Mouse (Mus musculus) ES-E14 (cell line): Measurements from ENCODE around the gene Arl6ip5. TPM values are rescaled to one million over a fixed set of nuclear protein-coding genes. Genes with fewer than 3 reads are reported as not detected.

Source experiments
- DNase-seq: peaks from one replicate; pipeline ENCODE4 v3.0.0-alpha.2; 2013; ENCODE audit warnings: low read depth, low spot score
- H3K27ac ChIP-seq: 2 replicates; pipeline ENCODE4 v1.5.1; 2012; ENCODE audit warnings: low read depth, mild to moderate bottlenecking, low read length, moderate library complexity, mixed read lengths; ENCODE audit not compliant: poor library complexity, insufficient read depth, severe bottlenecking
- H3K36me3 ChIP-seq: 2 replicates; pipeline ENCODE4 v1.6.1; 2012; ENCODE audit warnings: mild to moderate bottlenecking, low read length, moderate library complexity, mixed read lengths; ENCODE audit not compliant: control insufficient read depth, poor library complexity, insufficient read depth, severe bottlenecking
- H3K4me1 ChIP-seq, 2 experiments: fragments of 150-350 bp in 1 of 2; sonication (generic) in 1 of 2; 2 replicates each; pipeline ENCODE4 v1.6.1; 2012; ENCODE audit warnings: low read length in 2 of 2, mild to moderate bottlenecking in 1 of 2, mixed read lengths in 1 of 2; ENCODE audit not compliant: control insufficient read depth in 2 of 2, insufficient read depth in 2 of 2, poor library complexity in 1 of 2
- H3K4me3 ChIP-seq, 2 experiments: fragments of 150-350 bp in 1 of 2; sonication (generic) in 1 of 2; 2 replicates each; pipeline ENCODE4 v1.5.1; 2012; ENCODE audit warnings: low read length in 2 of 2, low read depth in 1 of 2, mild to moderate bottlenecking in 1 of 2, mixed read lengths in 1 of 2; ENCODE audit not compliant: insufficient read depth in 1 of 2, poor library complexity in 1 of 2, severe bottlenecking in 1 of 2
- H3K9ac ChIP-seq: 2 replicates; pipeline ENCODE4 v1.6.1; 2012; ENCODE audit warnings: low read depth, mild to moderate bottlenecking, low read length, mixed read lengths; ENCODE audit not compliant: poor library complexity, insufficient read depth, severe bottlenecking
- H3K9me3 ChIP-seq: fragments of 150-350 bp; sonication (generic); 2 replicates; pipeline ENCODE4 v1.6.1; 2012; ENCODE audit warnings: low read depth, mild to moderate bottlenecking, low read length; ENCODE audit not compliant: control insufficient read depth, insufficient read depth
- CHD2 ChIP-seq: IDR thresholded peaks from 2 replicates; pipeline ENCODE4 v1.6.1; 2014; ENCODE audit warnings: mild to moderate bottlenecking, low read depth, low read length, inconsistent platforms
- HCFC1 ChIP-seq: IDR thresholded peaks from 2 replicates; pipeline ENCODE4 v1.6.1; 2012; ENCODE audit warnings: low read length, inconsistent platforms, borderline replicate concordance; ENCODE audit not compliant: insufficient read depth
- MAFK ChIP-seq: IDR thresholded peaks from 2 replicates; pipeline ENCODE4 v1.6.1; 2014; ENCODE audit warnings: mild to moderate bottlenecking, low read depth, low read length, inconsistent platforms; ENCODE audit not compliant: insufficient read depth
- ZC3H11A ChIP-seq: IDR thresholded peaks from 2 replicates; pipeline ENCODE4 v1.6.1; 2012; ENCODE audit warnings: low read depth, mild to moderate bottlenecking, inconsistent platforms, low read length, borderline replicate concordance
- ZNF384 ChIP-seq: IDR thresholded peaks from 2 replicates; pipeline ENCODE4 v1.6.1; 2012; ENCODE audit warnings: low read depth, low read length, inconsistent platforms
- in situ Hi-C, 2 experiments: fragments of 600-800 bp; cut with MboI; formaldehyde crosslinking; loops; one replicate each; pipeline ENCODE4 v1.15.1; 2025; ENCODE audit warnings: low sequenced_read_pairs in 2 of 2, inconsistent platforms in 1 of 2; ENCODE audit not compliant: unreplicated experiment in 2 of 2
- total RNA-seq: library from RNA; depleted of rRNA; stranded (reverse); fragments of 300-350 nt; gene quantifications from 2 replicates; pipeline ENCODE4 v1.2.3, GENCODE M21; 2012

The Arl6ip5 gene
- total RNA-seq, 1 experiment: 46.5 TPM

DNA sequence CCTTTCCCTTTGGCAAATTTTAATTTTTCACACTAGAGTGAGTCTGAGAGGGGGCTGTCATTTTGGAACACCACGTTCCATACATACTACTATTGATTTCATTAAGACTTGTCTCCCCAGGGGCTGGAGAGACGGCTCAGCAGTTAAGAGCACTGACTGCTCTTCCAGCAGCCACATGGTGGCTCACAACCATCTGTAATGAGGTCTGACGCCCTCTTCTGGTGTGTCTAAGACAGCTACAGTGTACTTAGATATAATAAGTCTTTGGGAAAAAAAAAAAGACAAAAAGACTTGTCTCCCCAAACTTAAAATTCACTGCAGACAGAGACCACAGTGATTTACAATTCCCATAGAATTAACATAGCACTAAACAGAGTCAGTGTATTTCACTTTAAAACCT lies 10.1 kb upstream of the Arl6ip5 start:
- in situ Hi-C loops: no loop called here
- no peak for DNase-seq
- Histone ChIP-seq H3K36me3 (peaks cover 6% of the 10 kb centered on the region; the same call in 1 of the 2 replicates), H3K4me3 (no peak overlapping the region), H3K9me3 (no peaks in the 10 kb centered on the region), H3K4me1 (peaks cover 0 to 2% of the 10 kb centered on the region in 2 experiments; a peak in 1 of 4 replicates), H3K9ac (no peak overlapping the region), H3K27ac (no peak overlapping the region)
- no peak for TF ChIP-seq ZNF384

DNA sequence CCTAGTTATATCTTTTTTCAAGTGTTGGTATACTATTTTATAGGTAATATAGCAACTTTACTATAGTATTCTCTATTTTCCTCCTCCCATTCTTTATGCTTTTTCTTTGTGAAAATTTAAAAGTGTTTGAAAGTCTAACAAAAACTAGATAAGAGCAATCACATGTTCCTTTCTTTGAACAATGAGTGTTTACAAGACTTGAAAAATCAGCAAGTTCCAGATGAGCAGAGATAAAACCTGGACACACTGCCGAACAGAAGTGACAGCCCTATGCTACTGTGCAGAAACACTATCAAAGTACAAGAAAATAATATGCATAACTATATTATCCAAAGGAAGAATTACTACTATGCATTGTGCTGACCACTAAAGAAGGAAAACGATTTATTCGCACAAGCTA lies 8.0 kb upstream of the Arl6ip5 start:
- no peak overlapping the region for H3K27ac ChIP-seq
- H3K9ac ChIP-seq: no peak overlapping the region
- peaks cover 5% of the 10 kb centered on the region; the same call in 1 of the 2 replicates for H3K36me3 ChIP-seq
- in situ Hi-C loops: no loop called here
- no peak for DNase-seq
- H3K9me3 ChIP-seq: no peaks in the 10 kb centered on the region
- no peak for TF ChIP-seq CHD2
- TF ChIP-seq ZNF384: no peak
- no peak for TF ChIP-seq MAFK
- TF ChIP-seq ZC3H11A: no peak
- no peak for TF ChIP-seq HCFC1
- no peak overlapping the region for H3K4me3 ChIP-seq
- H3K4me1 ChIP-seq: peaks cover 2% of the 10 kb centered on the region in 2 experiments; a peak in 1 of 4 replicates

DNA sequence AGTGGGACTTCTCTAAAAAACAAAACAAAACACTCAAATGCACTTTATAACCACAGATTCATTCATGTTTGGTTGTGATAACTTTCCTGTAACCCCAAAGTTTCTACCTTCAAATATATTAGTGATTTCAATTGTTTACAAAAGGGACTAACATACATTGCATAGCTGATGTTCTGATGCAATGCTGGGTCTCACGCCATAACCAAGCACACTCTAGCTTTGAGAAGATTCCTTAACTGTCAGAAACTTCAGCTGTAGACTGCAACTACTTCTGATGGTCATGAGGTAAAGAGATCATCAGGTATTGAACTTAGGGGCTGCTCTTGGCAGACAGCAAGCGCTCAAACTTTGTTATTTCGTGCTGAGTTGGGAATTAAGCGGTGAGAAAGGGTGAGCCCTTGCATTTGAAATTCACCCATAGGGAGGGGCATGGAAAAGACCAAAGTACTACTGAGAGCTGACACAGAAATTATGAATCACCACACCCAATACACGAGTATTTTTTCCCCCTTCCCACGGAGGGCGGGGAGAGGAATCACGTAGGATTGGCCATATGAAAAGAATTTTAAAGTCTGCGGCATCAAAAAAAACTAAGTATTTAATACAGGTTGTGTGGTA lies 6.1 kb upstream of the Arl6ip5 start:
- DNase-seq: no peak
- Histone ChIP-seq H3K36me3 (peaks cover 3% of the 10 kb centered on the region; the same call in 1 of the 2 replicates), H3K27ac (peak overlapping the region; percentile 94; the same call in 1 of the 2 replicates), H3K9ac (peak overlapping the region; percentile 100; the same call in 1 of the 2 replicates), H3K4me3 (peak overlapping the region; percentile 98 to 100), H3K4me1 (peaks cover 2% of the 10 kb centered on the region in 2 experiments; a peak in 2 of 4 replicates), H3K9me3 (no peaks in the 10 kb centered on the region)
- TF ChIP-seq ZC3H11A: no peak
- no peak for TF ChIP-seq ZNF384
- no peak for TF ChIP-seq HCFC1
- no peak for TF ChIP-seq CHD2
- no peak for TF ChIP-seq MAFK
- in situ Hi-C loops: no loop called here

DNA sequence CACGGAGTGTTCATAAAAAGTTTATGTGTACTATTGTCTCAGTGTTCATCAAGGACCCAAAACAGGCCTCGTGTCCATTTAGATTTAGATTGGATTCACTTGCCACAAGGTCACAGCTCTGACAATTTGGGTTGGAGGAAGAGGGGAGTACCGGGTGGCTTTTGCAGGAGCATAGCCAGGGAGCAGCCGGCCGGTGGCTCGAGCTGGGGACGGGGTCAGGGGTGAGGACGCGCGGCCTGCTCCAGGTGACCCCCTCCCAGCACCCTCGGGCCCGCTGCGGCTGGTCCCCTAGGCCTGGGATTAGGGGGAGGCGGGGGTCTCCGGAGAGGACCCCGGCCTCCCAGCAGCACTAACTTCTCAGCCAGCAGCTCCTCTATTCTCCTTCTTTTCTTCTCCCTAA lies 5.5 kb upstream of the Arl6ip5 start:
- in situ Hi-C loops: no loop called here
- H3K27ac ChIP-seq: peak overlapping the region; percentile 94
- H3K9ac ChIP-seq: peak overlapping the region; percentile 100
- no peak for TF ChIP-seq MAFK
- no peak for TF ChIP-seq HCFC1
- H3K9me3 ChIP-seq: no peaks in the 10 kb centered on the region
- H3K4me1 ChIP-seq: peaks cover 2 to 3% of the 10 kb centered on the region in 2 experiments; a peak in 2 of 4 replicates
- H3K4me3 ChIP-seq: peak overlapping the region; percentile 98 to 100
- H3K36me3 ChIP-seq: peaks cover 3% of the 10 kb centered on the region; the same call in 1 of the 2 replicates
- DNase-seq: no peak

DNA sequence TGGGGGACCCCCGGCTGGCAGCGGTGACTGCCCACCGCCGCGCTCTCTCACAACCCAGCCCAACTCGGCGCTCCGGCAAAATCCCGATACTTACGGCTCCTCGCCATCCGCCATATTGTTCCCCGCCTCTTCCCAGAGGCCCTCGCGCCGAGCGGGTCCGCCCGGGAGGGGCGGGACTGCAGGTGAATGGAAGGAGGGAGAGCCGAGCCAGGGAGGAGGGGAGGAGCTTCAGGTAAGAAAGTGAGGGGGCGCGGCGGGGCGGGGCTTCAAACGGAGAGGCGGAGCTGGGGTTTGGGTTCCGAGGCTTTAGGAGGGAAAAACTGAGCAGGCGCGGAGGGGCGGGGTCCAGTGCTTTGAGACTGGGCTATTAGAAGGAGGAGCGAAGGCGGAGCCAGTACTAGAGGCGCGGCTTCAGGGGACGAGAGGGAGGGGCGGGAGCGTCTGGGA lies 5.0 kb upstream of the Arl6ip5 start, which contains the start of gene Uba3:
Uba3 (minus strand) TSS at position 209 of the 447 bp plus-strand sequence.
- Histone ChIP-seq H3K36me3 (peaks cover 3% of the 10 kb centered on the region; the same call in 1 of the 2 replicates), H3K27ac (peak within 1 kb of the TSS; percentile 94), H3K4me3 (peak within 1 kb of the TSS; percentile 98 to 100), H3K4me1 (peaks cover 3% of the 10 kb centered on the region in 2 experiments; a peak in 2 of 4 replicates), H3K9me3 (no peaks in the 10 kb centered on the region), H3K9ac (peak within 1 kb of the TSS; percentile 100)
- TF ChIP-seq HCFC1 (peak; percentile 61; the same call in 1 of the 2 replicates), MAFK (no peak), ZNF384 (no peak), CHD2 (no peak), ZC3H11A (no peak)
- DNase-seq: peak; percentile 100
- in situ Hi-C loops: no loop called here
